Mouse (Mus musculus) CD4-positive, CD25-positive, alpha-beta regulatory T cell (primary cell): ENCODE data around the gene Car15. TPM values are rescaled to one million over a fixed set of nuclear protein-coding genes. Genes with fewer than 3 reads are reported as not detected.

Source experiments
- polyA plus RNA-seq: library from polyadenylated mRNA; unstranded; fragments of 100-300 nt; shearing (Covaris generic); gene quantifications from one replicate; pipeline ENCODE4 v1.2.1, GENCODE M21; 2017

Car15 gene
- 2.7 TPM for polyA plus RNA-seq

GRCm38 (mm10) chr16:17838051-17838450, at the start of gene Car15:
Gene Car15, minus strand, starts transcription at chr16:17838364.

GRCm38 (mm10) chr16:17832821-17833220, 5.3 kb downstream of the Car15 start, which contains the start of gene B830017H08Rik:
Gene B830017H08Rik, plus strand, starts transcription at chr16:17833121.

GRCm38 (mm10) chr16:17796971-17797811, 41.0 kb downstream of the Car15 start, which contains the start of gene Scarf2:
Gene Scarf2, plus strand, starts transcription at chr16:17797282.

Other genes starting within 250 kb of the Car15 start
- gene Smpd4, start 219.0 kb downstream of the Car15 start, polyA plus RNA-seq = 20.8 TPM
- gene Ccdc74a, start 191.9 kb downstream of the Car15 start, polyA plus RNA-seq = 0.72 TPM
- gene Med15, start 105.5 kb downstream of the Car15 start, polyA plus RNA-seq = 134 TPM
- 19.7 TPM for gene Klhl22, start 78.7 kb downstream of the Car15 start, polyA plus RNA-seq
- not detected for gene Scarf2, start 41.1 kb downstream of the Car15 start, polyA plus RNA-seq
- 0.28 TPM for gene B830017H08Rik, start 5.2 kb downstream of the Car15 start, polyA plus RNA-seq
- gene Gm20518, start 53.3 kb upstream of the Car15 start, polyA plus RNA-seq = 0.34 TPM
- gene Tssk1, start 55.9 kb upstream of the Car15 start, polyA plus RNA-seq = 0.05 TPM
- gene Dgcr2, start 60.2 kb upstream of the Car15 start, polyA plus RNA-seq = 63.7 TPM
- gene Tssk2, start 60.3 kb upstream of the Car15 start, polyA plus RNA-seq = not detected
- gene Ess2, start 73.0 kb upstream of the Car15 start, polyA plus RNA-seq = 75.6 TPM
- not detected for gene Gsc2, start 76.7 kb upstream of the Car15 start, polyA plus RNA-seq
- gene Slc25a1, start 89.9 kb upstream of the Car15 start, polyA plus RNA-seq = 58.4 TPM
- gene Vpreb2, start 142.1 kb upstream of the Car15 start, polyA plus RNA-seq = not detected
- gene Dgcr6, start 214.5 kb upstream of the Car15 start, polyA plus RNA-seq = 34.4 TPM